Mouse (Mus musculus) lung, postnatal 14 days (tissue): ENCODE measurements around the gene Sh3gl2.

Source experiments
- DNase-seq: peaks from one replicate; pipeline ENCODE4 v3.0.0; 2021

The Sh3gl2 gene

GRCm38 (mm10) chr4:85232386-85233381 is 27.8 kb downstream of the Sh3gl2 start:
- no peak for DNase-seq

- no peak for DNase-seq
Observed at GRCm38 (mm10) chr4:85241675-85242074, 36.7 kb downstream of the Sh3gl2 start.

GRCm38 (mm10) chr4:85242562-85242961 is 37.6 kb downstream of the Sh3gl2 start:
- no peak for DNase-seq

- DNase-seq = no peak
Observed at GRCm38 (mm10) chr4:85248673-85249072, 43.7 kb downstream of the Sh3gl2 start.

GRCm38 (mm10) chr4:85250271-85250670 is 45.3 kb downstream of the Sh3gl2 start:
- DNase-seq = no peak

- no peak for DNase-seq
Observed at GRCm38 (mm10) chr4:85250786-85251185, 45.9 kb downstream of the Sh3gl2 start.

GRCm38 (mm10) chr4:85255771-85256389 is 51.0 kb downstream of the Sh3gl2 start:
- DNase-seq = no peak

- DNase-seq = no peak
Observed at GRCm38 (mm10) chr4:85256461-85257202, 51.7 kb downstream of the Sh3gl2 start.

GRCm38 (mm10) chr4:85257771-85258341 is 52.9 kb downstream of the Sh3gl2 start:
- DNase-seq = no peak

- no peak for DNase-seq
Observed at GRCm38 (mm10) chr4:85260687-85261658, 56.0 kb downstream of the Sh3gl2 start.

- DNase-seq = no peak
Observed at GRCm38 (mm10) chr4:85262146-85262545, 57.2 kb downstream of the Sh3gl2 start.

- DNase-seq = no peak
Observed at GRCm38 (mm10) chr4:85262606-85263005, 57.7 kb downstream of the Sh3gl2 start.

GRCm38 (mm10) chr4:85267456-85267855 is 62.5 kb downstream of the Sh3gl2 start:
- no peak for DNase-seq

GRCm38 (mm10) chr4:85272877-85273276 is 68.0 kb downstream of the Sh3gl2 start:
- DNase-seq = no peak

GRCm38 (mm10) chr4:85273452-85273851 is 68.5 kb downstream of the Sh3gl2 start:
- DNase-seq = no peak

GRCm38 (mm10) chr4:85283151-85283550 is 78.2 kb downstream of the Sh3gl2 start:
- no peak for DNase-seq

GRCm38 (mm10) chr4:85289990-85290389 is 85.1 kb downstream of the Sh3gl2 start:
- no peak for DNase-seq

- no peak for DNase-seq
Observed at GRCm38 (mm10) chr4:85291296-85291695, 86.4 kb downstream of the Sh3gl2 start.

- DNase-seq = no peak
Observed at GRCm38 (mm10) chr4:85293368-85293767, 88.4 kb downstream of the Sh3gl2 start.

GRCm38 (mm10) chr4:85300610-85301405 is 95.9 kb downstream of the Sh3gl2 start:
- no peak for DNase-seq
